Mouse (Mus musculus) ES-Bruce4 (cell line): ENCODE measurements around the gene Xylt1.

Source experiments
- CTCF ChIP-seq: IDR thresholded peaks from one replicate; pipeline ENCODE4 v1.8.1; 2011; ENCODE audit warnings: low read depth, low read length
- POLR2A ChIP-seq: IDR thresholded peaks from one replicate; pipeline ENCODE4 v1.8.1; 2011; ENCODE audit warnings: low read length; ENCODE audit not compliant: insufficient read depth

DNA sequence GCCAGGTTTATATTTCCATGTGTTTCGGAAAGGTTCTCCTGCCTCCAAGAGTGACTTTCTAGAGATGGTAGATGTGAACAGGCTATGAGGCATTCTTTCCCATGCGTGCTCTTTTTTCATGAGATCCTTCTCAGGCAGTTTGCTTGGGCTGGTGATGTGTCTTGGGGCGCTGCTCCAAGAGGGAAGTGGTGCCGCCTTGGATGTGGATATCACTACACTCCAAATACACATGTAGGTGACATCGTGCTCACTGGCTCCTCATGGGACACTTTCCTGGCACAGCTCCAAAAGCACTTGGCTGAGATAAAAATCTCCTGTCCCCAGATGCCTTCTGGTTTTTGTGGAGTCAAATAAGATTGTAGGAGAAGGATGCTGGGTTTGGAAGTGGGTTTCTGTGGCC, 31.6 kb downstream of the Xylt1 start:
- TF ChIP-seq CTCF: no peak
- TF ChIP-seq POLR2A: no peak
